Mouse (Mus musculus) liver, embryonic 14.5 days (tissue): ENCODE data around the gene Ano10. TPM values are rescaled to one million over a fixed set of nuclear protein-coding genes. Genes with fewer than 3 reads are reported as not detected.

ENCODE experiments used
- ATAC-seq: fragments of 200-750 bp; cut with Nextera tagmentation; 2 replicates; pipeline ENCODE4 v1.8.0; 2017; ENCODE audit warnings: moderate number of reproducible peaks, mild to moderate bottlenecking, moderate library complexity; ENCODE audit not compliant: insufficient read depth
- DNase-seq, 3 experiments: peaks; one replicate each; pipeline ENCODE4 v3.0.0-alpha.2; 2012 to 2013; ENCODE audit warnings: low read depth in 3 of 3, low spot score in 3 of 3
- H3K27ac ChIP-seq: fragments of 300-500 bp; sonication (generic); 2 replicates; pipeline ENCODE4 v1.5.1; 2014; ENCODE audit warnings: moderate library complexity, mild to moderate bottlenecking, control low read depth, inconsistent platforms
- H3K27me3 ChIP-seq: fragments of 300-500 bp; sonication (generic); 2 replicates; pipeline ENCODE4 v1.6.1; 2014; ENCODE audit warnings: mild to moderate bottlenecking, low read length, moderate library complexity; ENCODE audit not compliant: control insufficient read depth, insufficient read depth
- H3K36me3 ChIP-seq: fragments of 300-500 bp; sonication (generic); replicated peaks from 2 replicates; pipeline ENCODE4 v1.6.1; 2014; ENCODE audit warnings: low read depth; ENCODE audit not compliant: control insufficient read depth, insufficient read depth
- H3K4me1 ChIP-seq, 2 experiments: fragments of 200-500 bp in 1 of 2; fragments of 300-500 bp in 1 of 2; sonication (generic) in 1 of 2; replicated peaks; 2 replicates each; pipeline ENCODE4 v1.6.1; 2012 to 2014; ENCODE audit warnings: antibody characterized with exemption in 1 of 2, inconsistent platforms in 1 of 2, low read length in 1 of 2; ENCODE audit not compliant: control insufficient read depth in 2 of 2, insufficient read depth in 2 of 2
- H3K4me2 ChIP-seq: fragments of 300-500 bp; sonication (generic); 2 replicates; pipeline ENCODE4 v1.6.1; 2014; ENCODE audit warnings: low read depth, mild to moderate bottlenecking, control low read depth, moderate library complexity
- H3K4me3 ChIP-seq, 2 experiments: fragments of 200-500 bp in 1 of 2; fragments of 300-500 bp in 1 of 2; sonication (generic) in 1 of 2; 2 replicates each; pipeline ENCODE4 v1.5.1; 2012 to 2014; ENCODE audit warnings: low read depth in 2 of 2, low read length in 2 of 2, mild to moderate bottlenecking in 2 of 2, control low read depth in 1 of 2, inconsistent platforms in 1 of 2, moderate library complexity in 1 of 2; ENCODE audit not compliant: insufficient read depth in 1 of 2
- H3K9ac ChIP-seq: fragments of 300-500 bp; sonication (generic); replicated peaks from 2 replicates; pipeline ENCODE4 v1.6.1; 2014; ENCODE audit warnings: mild to moderate bottlenecking, control low read depth, moderate library complexity
- H3K9me3 ChIP-seq: fragments of 300-500 bp; sonication (generic); 2 replicates; pipeline ENCODE4 v1.6.1; 2016; ENCODE audit warnings: low read length, mixed read lengths; ENCODE audit not compliant: control insufficient read depth
- CTCF ChIP-seq: IDR thresholded peaks from 2 replicates; pipeline ENCODE4 v1.5.1; 2016; ENCODE audit warnings: antibody characterized with exemption, low read depth, control low read depth
- EP300 ChIP-seq: IDR thresholded peaks from 2 replicates; pipeline ENCODE4 v1.6.1; 2016; ENCODE audit warnings: antibody characterized with exemption, low read depth
- WGBS: fragments of 180-500 bp; shearing (Covaris S2); extraction: QIAGEN DNeasy Blood & Tissue Kit; methylation state at CpG from one replicate; pipeline ENCODE4 v1.1.7; 2014; ENCODE audit not compliant: insufficient replicate concordance; 5-methylcytosine and 5-hydroxymethylcytosine counted together
- polyA plus RNA-seq, 2 experiments: library from polyadenylated mRNA; depleted of rRNA in 1 of 2; stranded (reverse) in 1 of 2; unstranded in 1 of 2; fragments of >200 nt; fragmentation: Nextera tagmentation in 1 of 2; extraction: Ambion mirVana in 1 of 2; gene quantifications; 2 replicates each; pipeline versions ENCODE4 v1.2.1 to v1.2.3; 2012 to 2014

Ano10 gene
- polyA plus RNA-seq, 2 experiments: 6.9 to 11.4 TPM

- ATAC-seq (no peak), DNase-seq (no peak)
- 46% methylated on average over 3 of the region's 3 CpGs for WGBS
- H3K9me3 ChIP-seq: no peaks in the 10 kb centered on the region
- no peaks in the 10 kb centered on the region; the same call in 1 of the 2 replicates for H3K27me3 ChIP-seq
- H3K36me3 ChIP-seq: no peaks in the 10 kb centered on the region
- H3K4me1 ChIP-seq: no peaks in the 10 kb centered on the region
- no peak overlapping the region for H3K4me3 ChIP-seq
- H3K27ac ChIP-seq: no peak overlapping the region
- TF ChIP-seq EP300 (no peak), CTCF (no peak)
- H3K4me2 ChIP-seq: no peak overlapping the region
- H3K9ac ChIP-seq: no peak overlapping the region
These were observed 34.0 kb upstream of the Ano10 start for GRCm38 (mm10) chr9:122328199-122328598.

- Histone ChIP-seq H3K36me3 (no peaks in the 10 kb centered on the region), H3K4me2 (no peak overlapping the region), H3K9ac (no peak overlapping the region), H3K9me3 (no peaks in the 10 kb centered on the region), H3K4me3 (no peak overlapping the region), H3K4me1 (no peaks in the 10 kb centered on the region), H3K27ac (no peak overlapping the region), H3K27me3 (no peaks in the 10 kb centered on the region; the same call in 1 of the 2 replicates)
- 70% methylated on average over 1 of the region's 1 CpGs for WGBS
- DNase-seq (no peak), ATAC-seq (no peak)
- TF ChIP-seq CTCF (no peak), EP300 (no peak)
These were observed 31.8 kb upstream of the Ano10 start for GRCm38 (mm10) chr9:122325996-122326395.

- ATAC-seq (no peak), DNase-seq (no peak)
- no peak overlapping the region for H3K27ac ChIP-seq
- H3K36me3 ChIP-seq: no peaks in the 10 kb centered on the region
- TF ChIP-seq EP300: no peak
- TF ChIP-seq CTCF: no peak
- H3K9me3 ChIP-seq: no peaks in the 10 kb centered on the region
- 44% methylated on average over 3 of the region's 3 CpGs for WGBS
- H3K4me3 ChIP-seq: no peak overlapping the region
- no peaks in the 10 kb centered on the region; the same call in 1 of the 2 replicates for H3K27me3 ChIP-seq
- H3K4me1 ChIP-seq: 0 out of 4 replicates have a peak, but pooled peaks cover 0 to 2% of the 10 kb centered on the region in 2 experiments
- H3K9ac ChIP-seq: no peak overlapping the region
- no peak overlapping the region for H3K4me2 ChIP-seq
These were observed 28.1 kb upstream of the Ano10 start for GRCm38 (mm10) chr9:122322356-122322755.

GRCm38 (mm10) chr9:122320626-122321025, 26.4 kb upstream of the Ano10 start:
- no peaks in the 10 kb centered on the region for H3K36me3 ChIP-seq
- WGBS: 62% methylated on average over 4 of the region's 4 CpGs
- peak; percentile 28; the same call in 1 of the 2 replicates for ATAC-seq
- no peak overlapping the region for H3K9ac ChIP-seq
- H3K4me3 ChIP-seq: no peak overlapping the region
- H3K27me3 ChIP-seq: no peaks in the 10 kb centered on the region
- H3K27ac ChIP-seq: no peak overlapping the region
- no peaks in the 10 kb centered on the region for H3K9me3 ChIP-seq
- no peak overlapping the region for H3K4me2 ChIP-seq
- DNase-seq: no peak
- 0 out of 4 replicates have a peak, but pooled peaks cover 0 to 2% of the 10 kb centered on the region in 2 experiments for H3K4me1 ChIP-seq
- TF ChIP-seq CTCF (no peak), EP300 (no peak)

GRCm38 (mm10) chr9:122316562-122316961, 22.3 kb upstream of the Ano10 start:
- H3K4me3 ChIP-seq: no peak overlapping the region
- H3K36me3 ChIP-seq: no peaks in the 10 kb centered on the region
- no peak for TF ChIP-seq EP300
- TF ChIP-seq CTCF: no peak
- ATAC-seq (no peak), DNase-seq (no peak)
- no peaks in the 10 kb centered on the region for H3K27me3 ChIP-seq
- no peak overlapping the region for H3K4me2 ChIP-seq
- H3K9me3 ChIP-seq: no peaks in the 10 kb centered on the region
- H3K9ac ChIP-seq: no peak overlapping the region
- H3K27ac ChIP-seq: no peak overlapping the region
- 72% methylated on average over 7 of the region's 7 CpGs for WGBS
- peaks cover 0 to 11% of the 10 kb centered on the region in 2 experiments; a peak in 1 of 4 replicates for H3K4me1 ChIP-seq
